Mouse (Mus musculus): ENCODE results near the gene Mctp2.

Gene Mctp2

GRCm38 (mm10) chr7:72089463-72090175, 216.8 kb downstream of the Mctp2 start:
- no peak for DNase-seq

GRCm38 (mm10) chr7:72080705-72081104, 225.7 kb downstream of the Mctp2 start:
- no peak for DNase-seq

GRCm38 (mm10) chr7:72078896-72079295, 227.5 kb downstream of the Mctp2 start:
- DNase-seq = no peak

- peak; percentile 10 to 26 for DNase-seq
Observed at GRCm38 (mm10) chr7:72071418-72072184, 234.8 kb downstream of the Mctp2 start.

GRCm38 (mm10) chr7:72068454-72068853, 238.0 kb downstream of the Mctp2 start:
- no peak for DNase-seq

GRCm38 (mm10) chr7:72066352-72066751, 240.1 kb downstream of the Mctp2 start:
- DNase-seq = no peak

- no peak for DNase-seq
Observed at GRCm38 (mm10) chr7:72051759-72052158, 254.6 kb downstream of the Mctp2 start.

GRCm38 (mm10) chr7:72047588-72048585, 258.5 kb downstream of the Mctp2 start:
- DNase-seq = no peak
